Mouse (Mus musculus): Measurements from ENCODE around the gene Specc1. TPM values are rescaled to one million over a fixed set of nuclear protein-coding genes. Genes with fewer than 3 reads are reported as not detected.
A peak's percentile ranks its signal among the peaks of the same experiment; 100 is the strongest.

Gene Specc1
- polyA plus RNA-seq, 1 experiment from 2014 or later: 15.0 TPM

DNA sequence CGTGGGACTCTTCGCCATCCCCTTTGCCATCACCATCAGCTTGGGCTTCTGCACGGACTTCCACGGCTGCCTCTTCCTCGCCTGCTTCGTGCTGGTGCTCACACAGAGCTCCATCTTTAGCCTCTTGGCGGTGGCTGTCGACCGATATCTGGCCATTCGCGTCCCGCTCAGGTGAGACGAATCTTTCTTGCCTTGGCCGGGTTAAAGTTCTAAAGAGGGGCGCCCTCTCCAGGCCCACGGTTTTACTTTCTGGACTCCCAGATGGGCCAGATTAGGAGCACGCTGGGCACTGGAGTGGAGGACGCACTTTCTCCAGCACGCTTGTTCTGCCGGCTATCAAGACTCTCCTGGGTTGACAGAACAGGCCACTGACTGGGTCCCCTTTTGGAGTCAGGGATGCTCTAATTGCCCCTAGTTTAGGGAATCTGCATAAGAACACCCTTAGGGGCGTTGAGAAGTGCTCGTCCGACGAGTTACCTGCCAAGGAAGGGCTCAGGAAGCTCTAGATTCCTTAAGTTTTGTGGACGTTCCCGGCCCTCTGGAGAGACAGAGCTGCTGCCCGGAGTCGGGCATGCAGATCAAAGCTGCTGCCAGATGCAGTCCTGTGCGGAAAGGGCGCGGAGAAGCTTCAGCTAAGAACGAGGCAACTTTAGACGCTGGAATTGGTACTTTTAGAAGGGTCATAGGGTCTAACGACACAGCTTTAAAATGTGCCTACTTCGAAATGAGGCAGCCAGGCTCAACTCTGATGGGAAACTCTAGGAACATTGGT lies 292.9 kb downstream of the Specc1 start:
- H3K4me1 ChIP-seq (ENCODE audit: control insufficient read depth, insufficient read depth, low read length): no peaks in the 10 kb centered on the region
- peak overlapping the region; percentile 64 for H3K4me3 ChIP-seq (ENCODE audit: low read depth, low read length)
- H3K9me3 ChIP-seq (ENCODE audit: control insufficient read depth, low read length): no peaks in the 10 kb centered on the region
- no peaks in the 10 kb centered on the region for H3K36me3 ChIP-seq (ENCODE audit: control insufficient read depth, insufficient read depth, low read length)
- peaks cover 17% of the 10 kb centered on the region; the same call in 1 of the 2 replicates for H3K27me3 ChIP-seq (ENCODE audit: control insufficient read depth, insufficient read depth, low read length)
- peak overlapping the region; percentile 51 for H3K9ac ChIP-seq (replicated peaks; ENCODE audit: low read depth, low read length)
- H3K4me2 ChIP-seq (ENCODE audit: low read depth, low read length): peak overlapping the region; percentile 99
- H3K27ac ChIP-seq (ENCODE audit: low read depth, low read length): no peak overlapping the region
- peak; percentile 10; the same call in 1 of the 2 replicates for ATAC-seq (ENCODE audit: low read depth)
- WGBS: 2% methylated on average over 35 of the region's 35 CpGs

DNA sequence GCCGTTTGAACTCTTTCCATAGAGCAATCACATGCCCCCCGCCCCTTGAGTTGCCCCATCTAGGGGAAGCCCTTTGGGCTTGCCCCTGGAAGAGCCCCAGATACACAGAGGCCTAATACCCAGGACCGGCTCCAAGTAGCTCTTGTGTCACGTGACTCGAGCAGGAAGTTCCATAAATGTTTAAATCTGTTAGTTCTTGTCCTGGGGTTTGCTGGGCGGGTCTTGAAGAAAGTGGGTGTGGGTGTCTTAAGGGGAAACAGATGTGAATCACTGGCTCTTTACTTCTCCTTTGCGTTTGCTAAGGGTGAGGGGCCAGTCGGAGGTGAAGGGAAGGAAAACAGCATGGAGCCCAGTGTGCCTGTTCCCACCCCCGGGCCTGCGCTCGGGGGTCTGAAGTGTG lies 294.5 kb downstream of the Specc1 start:
- WGBS: 71% methylated on average over 11 of the region's 11 CpGs
- H3K4me2 ChIP-seq (ENCODE audit: low read depth, low read length): no peak overlapping the region; the same call in 1 of the 2 replicates
- H3K9me3 ChIP-seq (ENCODE audit: control insufficient read depth, low read length): no peaks in the 10 kb centered on the region
- H3K27me3 ChIP-seq (ENCODE audit: control insufficient read depth, insufficient read depth, low read length): peaks cover 17% of the 10 kb centered on the region; the same call in 1 of the 2 replicates
- no peak for ATAC-seq (ENCODE audit: low read depth)
- H3K4me1 ChIP-seq (ENCODE audit: control insufficient read depth, insufficient read depth, low read length): no peaks in the 10 kb centered on the region
- H3K9ac ChIP-seq (replicated peaks; ENCODE audit: low read depth, low read length): no peak overlapping the region
- H3K36me3 ChIP-seq (ENCODE audit: control insufficient read depth, insufficient read depth, low read length): no peaks in the 10 kb centered on the region
- no peak overlapping the region for H3K4me3 ChIP-seq (ENCODE audit: low read depth, low read length)
- no peak overlapping the region for H3K27ac ChIP-seq (ENCODE audit: low read depth, low read length)

DNA sequence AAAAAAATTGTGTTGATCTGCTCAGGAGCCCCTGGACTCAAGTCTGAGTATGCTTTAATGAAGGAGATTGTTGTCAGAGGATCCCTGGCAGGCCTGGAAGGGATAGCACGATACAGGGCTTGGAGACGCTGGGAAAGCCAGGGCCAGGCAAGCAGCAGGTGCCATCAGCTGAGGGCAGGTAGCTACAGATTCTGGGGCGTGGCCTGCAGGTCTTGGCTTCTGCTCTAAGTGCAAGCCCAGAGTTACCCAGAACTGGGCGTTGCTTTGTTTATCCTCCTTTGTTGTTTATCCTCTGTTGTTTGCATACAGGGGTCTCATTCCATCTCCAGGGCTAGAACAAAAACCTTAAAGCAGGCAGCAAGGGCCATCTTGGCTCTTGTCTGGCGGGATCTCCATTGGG lies 296.8 kb downstream of the Specc1 start:
- Histone ChIP-seq H3K9ac (replicated peaks; ENCODE audit: low read depth, low read length) (no peak overlapping the region), H3K4me3 (ENCODE audit: low read depth, low read length) (no peak overlapping the region), H3K4me2 (ENCODE audit: low read depth, low read length) (no peak overlapping the region), H3K27me3 (ENCODE audit: control insufficient read depth, insufficient read depth, low read length) (peaks cover 17% of the 10 kb centered on the region; the same call in 1 of the 2 replicates), H3K27ac (ENCODE audit: low read depth, low read length) (no peak overlapping the region), H3K4me1 (ENCODE audit: control insufficient read depth, insufficient read depth, low read length) (no peaks in the 10 kb centered on the region), H3K36me3 (ENCODE audit: control insufficient read depth, insufficient read depth, low read length) (no peaks in the 10 kb centered on the region), H3K9me3 (ENCODE audit: control insufficient read depth, low read length) (no peaks in the 10 kb centered on the region)
- no peak for ATAC-seq (ENCODE audit: low read depth)
- 81% methylated on average over 5 of the region's 5 CpGs for WGBS

DNA sequence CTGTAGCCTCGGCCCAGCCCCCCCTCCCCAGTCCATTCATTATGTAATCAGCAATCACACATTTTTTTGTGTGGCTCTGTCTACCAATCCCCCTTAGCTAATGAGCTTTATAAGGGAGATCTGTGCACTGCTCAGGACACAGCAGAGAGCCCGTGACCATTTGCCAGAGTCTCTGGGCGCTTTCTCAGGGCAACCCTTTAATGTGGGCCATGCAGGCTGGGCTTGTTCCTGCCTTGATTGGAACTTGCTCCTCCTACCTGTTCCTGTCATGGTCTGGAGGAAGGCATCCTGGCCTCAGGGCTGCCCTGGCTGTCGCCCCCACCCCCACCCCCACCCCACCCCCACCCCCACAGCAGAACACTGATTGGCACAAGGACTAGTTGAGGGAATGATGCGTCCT lies 302.7 kb downstream of the Specc1 start:
- Histone ChIP-seq H3K4me1 (ENCODE audit: control insufficient read depth, insufficient read depth, low read length) (no peaks in the 10 kb centered on the region), H3K4me3 (ENCODE audit: low read depth, low read length) (no peak overlapping the region), H3K27ac (ENCODE audit: low read depth, low read length) (no peak overlapping the region), H3K27me3 (ENCODE audit: control insufficient read depth, insufficient read depth, low read length) (no peaks in the 10 kb centered on the region), H3K36me3 (ENCODE audit: control insufficient read depth, insufficient read depth, low read length) (no peaks in the 10 kb centered on the region), H3K9me3 (ENCODE audit: control insufficient read depth, low read length) (no peaks in the 10 kb centered on the region), H3K9ac (replicated peaks; ENCODE audit: low read depth, low read length) (no peak overlapping the region), H3K4me2 (ENCODE audit: low read depth, low read length) (no peak overlapping the region)
- 65% methylated on average over 5 of the region's 5 CpGs for WGBS
- ATAC-seq (ENCODE audit: low read depth): no peak

DNA sequence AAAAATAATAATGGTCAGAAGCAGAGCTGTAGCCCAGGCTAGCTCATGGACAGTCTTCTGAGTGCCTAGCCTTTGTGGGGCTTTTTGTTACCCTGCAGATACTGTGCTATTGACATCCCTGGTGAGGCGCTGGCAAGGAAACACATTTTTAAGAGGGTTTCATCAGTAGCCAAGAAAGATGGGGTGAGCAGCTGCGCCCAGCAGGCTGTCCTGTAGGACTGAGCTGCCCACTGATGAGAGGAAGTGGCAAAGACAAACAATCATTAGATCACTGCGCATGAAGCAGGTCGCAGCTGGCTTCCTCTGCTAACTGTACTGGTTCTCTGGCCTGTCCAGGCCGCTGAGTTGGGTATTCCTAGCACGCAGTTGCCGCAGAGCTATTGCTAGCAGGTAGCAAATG lies 307.0 kb downstream of the Specc1 start:
- no peaks in the 10 kb centered on the region for H3K36me3 ChIP-seq (ENCODE audit: control insufficient read depth, insufficient read depth, low read length)
- no peak overlapping the region for H3K4me2 ChIP-seq (ENCODE audit: low read depth, low read length)
- H3K9me3 ChIP-seq (ENCODE audit: control insufficient read depth, low read length): no peaks in the 10 kb centered on the region
- H3K27ac ChIP-seq (ENCODE audit: low read depth, low read length): no peak overlapping the region
- H3K4me3 ChIP-seq (ENCODE audit: low read depth, low read length): no peak overlapping the region
- no peaks in the 10 kb centered on the region for H3K4me1 ChIP-seq (ENCODE audit: control insufficient read depth, insufficient read depth, low read length)
- H3K27me3 ChIP-seq (ENCODE audit: control insufficient read depth, insufficient read depth, low read length): no peaks in the 10 kb centered on the region
- WGBS: 68% methylated on average over 7 of the region's 7 CpGs
- H3K9ac ChIP-seq (replicated peaks; ENCODE audit: low read depth, low read length): no peak overlapping the region
- no peak for ATAC-seq (ENCODE audit: low read depth)

DNA sequence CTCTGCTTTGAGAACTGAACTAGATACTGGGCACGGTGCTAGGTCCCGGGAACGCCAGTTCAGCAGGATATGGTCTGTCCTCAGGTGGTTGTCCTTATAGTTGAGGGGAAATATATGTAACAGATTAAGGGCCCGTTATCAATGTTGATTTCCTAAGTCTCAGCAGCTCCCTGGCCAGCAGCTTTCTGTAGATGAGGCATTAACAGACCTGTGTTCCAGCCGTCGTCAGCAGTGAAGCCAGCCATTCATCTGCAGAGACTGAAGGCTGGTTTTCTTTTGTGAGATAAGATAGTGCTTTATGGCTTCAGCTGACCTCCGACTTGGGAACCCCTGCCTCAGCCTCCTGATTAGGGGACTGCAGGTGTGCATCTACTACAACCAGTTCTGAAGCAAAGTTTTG lies 307.5 kb downstream of the Specc1 start:
- Histone ChIP-seq H3K4me2 (ENCODE audit: low read depth, low read length) (no peak overlapping the region), H3K9me3 (ENCODE audit: control insufficient read depth, low read length) (no peaks in the 10 kb centered on the region), H3K27ac (ENCODE audit: low read depth, low read length) (no peak overlapping the region), H3K27me3 (ENCODE audit: control insufficient read depth, insufficient read depth, low read length) (no peaks in the 10 kb centered on the region), H3K4me3 (ENCODE audit: low read depth, low read length) (no peak overlapping the region), H3K36me3 (ENCODE audit: control insufficient read depth, insufficient read depth, low read length) (no peaks in the 10 kb centered on the region), H3K4me1 (ENCODE audit: control insufficient read depth, insufficient read depth, low read length) (no peaks in the 10 kb centered on the region), H3K9ac (replicated peaks; ENCODE audit: low read depth, low read length) (no peak overlapping the region)
- ATAC-seq (ENCODE audit: low read depth): no peak
- 55% methylated on average over 7 of the region's 7 CpGs for WGBS

DNA sequence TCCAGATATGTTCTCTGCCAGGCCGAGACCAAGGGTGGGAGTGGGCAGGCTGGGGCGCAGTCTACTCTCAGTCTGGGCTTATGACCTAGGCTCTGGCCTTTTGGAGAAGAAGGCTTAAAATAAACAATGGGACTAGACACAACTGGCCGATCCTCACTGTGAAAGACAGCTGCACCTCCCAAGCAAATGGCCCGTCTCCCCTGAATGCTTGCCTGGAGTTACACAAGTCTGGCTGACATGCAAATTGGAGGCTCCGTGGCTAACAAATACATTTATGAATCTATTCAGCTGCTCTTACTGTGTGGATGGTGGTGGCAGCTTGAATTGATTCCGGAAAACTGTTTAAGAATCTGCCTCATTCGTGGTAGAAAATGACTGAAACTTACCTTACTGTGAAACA lies 309.1 kb downstream of the Specc1 start:
- Histone ChIP-seq H3K27ac (ENCODE audit: low read depth, low read length) (no peak overlapping the region), H3K4me1 (ENCODE audit: control insufficient read depth, insufficient read depth, low read length) (no peaks in the 10 kb centered on the region), H3K4me3 (ENCODE audit: low read depth, low read length) (no peak overlapping the region), H3K36me3 (ENCODE audit: control insufficient read depth, insufficient read depth, low read length) (no peaks in the 10 kb centered on the region), H3K9ac (replicated peaks; ENCODE audit: low read depth, low read length) (no peak overlapping the region), H3K4me2 (ENCODE audit: low read depth, low read length) (no peak overlapping the region), H3K9me3 (ENCODE audit: control insufficient read depth, low read length) (no peaks in the 10 kb centered on the region), H3K27me3 (ENCODE audit: control insufficient read depth, insufficient read depth, low read length) (no peaks in the 10 kb centered on the region)
- WGBS: 53% methylated on average over 7 of the region's 7 CpGs
- no peak for ATAC-seq (ENCODE audit: low read depth)

DNA sequence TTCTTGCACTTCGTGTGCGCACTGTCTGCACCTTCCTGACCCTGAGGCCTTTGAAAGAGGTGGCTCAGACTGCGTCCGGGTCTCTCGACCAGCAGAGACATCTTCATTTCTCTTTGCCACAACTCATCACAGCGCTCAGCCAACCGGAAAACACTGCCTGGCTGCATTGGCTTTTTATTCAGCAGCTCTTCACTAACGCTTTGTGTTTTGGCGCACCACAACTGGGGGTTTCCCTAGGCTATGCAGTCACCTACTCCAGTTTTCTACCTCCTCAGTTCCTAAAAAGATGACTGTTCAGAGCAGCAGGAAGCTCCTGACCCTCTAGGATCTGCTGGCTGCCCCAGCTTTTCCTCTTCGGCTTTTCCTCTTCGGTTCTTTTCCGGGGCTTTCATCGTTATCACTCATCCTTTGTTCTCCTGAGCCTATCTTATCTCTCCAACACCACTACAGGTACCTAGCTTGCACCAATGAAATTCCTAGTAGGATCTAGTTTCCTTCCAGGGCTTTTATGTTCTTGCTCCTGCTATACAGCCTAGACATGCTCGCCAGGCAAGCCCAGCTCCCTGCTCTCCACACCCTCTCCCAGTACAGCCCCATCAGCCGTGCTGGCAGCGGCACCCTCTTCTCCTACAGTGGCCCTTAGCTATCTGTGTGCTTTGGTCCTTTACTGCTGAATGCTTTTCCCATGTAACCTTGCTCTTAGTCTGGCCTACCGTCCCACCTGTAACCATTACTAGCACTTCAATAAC lies 310.1 kb downstream of the Specc1 start:
- H3K36me3 ChIP-seq (ENCODE audit: control insufficient read depth, insufficient read depth, low read length): no peaks in the 10 kb centered on the region
- no peaks in the 10 kb centered on the region for H3K9me3 ChIP-seq (ENCODE audit: control insufficient read depth, low read length)
- H3K9ac ChIP-seq (replicated peaks; ENCODE audit: low read depth, low read length): no peak overlapping the region
- 55% methylated on average over 17 of the region's 17 CpGs for WGBS
- no peak overlapping the region for H3K4me2 ChIP-seq (ENCODE audit: low read depth, low read length)
- H3K27ac ChIP-seq (ENCODE audit: low read depth, low read length): 0 out of 2 replicates have a peak overlapping the region, but pooled peaks have one; percentile 10
- no peaks in the 10 kb centered on the region for H3K4me1 ChIP-seq (ENCODE audit: control insufficient read depth, insufficient read depth, low read length)
- no peak overlapping the region for H3K4me3 ChIP-seq (ENCODE audit: low read depth, low read length)
- ATAC-seq (ENCODE audit: low read depth): no peak
- no peaks in the 10 kb centered on the region for H3K27me3 ChIP-seq (ENCODE audit: control insufficient read depth, insufficient read depth, low read length)

DNA sequence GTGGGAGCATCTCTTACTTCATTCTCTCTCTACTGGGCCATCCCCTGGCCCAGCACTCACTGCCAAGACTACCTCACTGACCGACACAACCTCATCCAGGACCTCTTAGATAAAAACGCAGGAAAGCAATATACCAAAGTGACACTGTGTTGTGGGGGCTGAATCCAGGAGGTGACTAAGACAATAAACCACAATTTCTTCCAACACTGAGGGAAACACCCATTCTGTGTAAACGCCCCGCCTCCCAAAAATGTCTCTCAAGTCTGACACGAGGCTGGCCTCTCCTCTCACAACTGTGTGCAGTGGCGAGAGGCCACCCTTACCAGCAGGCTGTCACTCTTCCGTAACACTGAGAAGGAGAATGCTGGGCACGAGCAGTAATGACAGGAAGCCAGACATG lies 311.8 kb downstream of the Specc1 start:
- WGBS: 88% methylated on average over 8 of the region's 8 CpGs
- Histone ChIP-seq H3K9ac (replicated peaks; ENCODE audit: low read depth, low read length) (no peak overlapping the region), H3K4me3 (ENCODE audit: low read depth, low read length) (no peak overlapping the region), H3K27me3 (ENCODE audit: control insufficient read depth, insufficient read depth, low read length) (no peaks in the 10 kb centered on the region), H3K9me3 (ENCODE audit: control insufficient read depth, low read length) (no peaks in the 10 kb centered on the region), H3K4me1 (ENCODE audit: control insufficient read depth, insufficient read depth, low read length) (no peaks in the 10 kb centered on the region), H3K4me2 (ENCODE audit: low read depth, low read length) (no peak overlapping the region), H3K36me3 (ENCODE audit: control insufficient read depth, insufficient read depth, low read length) (no peaks in the 10 kb centered on the region), H3K27ac (ENCODE audit: low read depth, low read length) (no peak overlapping the region)
- no peak for ATAC-seq (ENCODE audit: low read depth)

Measured in neural tube, embryonic 14.5 days (tissue).